Mouse (Mus musculus): ENCODE measurements around the gene Usp47. TPM values are rescaled to one million over a fixed set of nuclear protein-coding genes. Genes with fewer than 3 reads are reported as not detected.

The Usp47 gene
- polyA plus RNA-seq, 1 experiment from 2014 or later, result 106 TPM

DNA sequence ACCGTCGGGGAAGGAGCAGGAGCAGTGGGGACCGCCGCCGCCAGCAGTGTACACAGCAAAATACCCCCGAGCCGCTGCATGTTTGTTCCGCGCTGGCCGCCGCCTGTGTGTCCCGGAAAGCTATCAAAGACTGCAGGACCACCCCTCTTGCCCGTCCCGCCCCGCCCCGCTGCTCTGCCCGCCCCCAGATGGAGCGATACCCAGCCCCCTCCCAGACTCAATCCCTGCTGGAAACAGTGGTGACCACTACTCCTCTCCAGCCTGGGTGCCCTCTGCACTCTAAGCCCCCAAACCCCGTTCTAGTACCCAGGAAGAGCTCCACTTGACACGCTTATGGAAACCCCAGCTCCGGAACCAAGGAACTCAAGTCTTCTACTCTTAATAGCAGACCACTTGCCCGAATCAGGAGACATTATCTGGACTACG, 135.0 kb downstream of the Usp47 start:
- Histone ChIP-seq H3K9ac (replicated peaks; ENCODE audit: low read length) (peak overlapping the region; percentile 38; the same call in 1 of the 2 replicates), H3K27ac (replicated peaks; ENCODE audit: low read depth, low read length) (no peak overlapping the region), H3K4me1 (ENCODE audit: control insufficient read depth, insufficient read depth, low read length) (peaks cover 5% of the 10 kb centered on the region; the same call in 1 of the 2 replicates), H3K9me3 (ENCODE audit: control insufficient read depth, low read length) (no peaks in the 10 kb centered on the region), H3K36me3 (ENCODE audit: control insufficient read depth, insufficient read depth, low read length) (no peaks in the 10 kb centered on the region), H3K4me3 (replicated peaks; ENCODE audit: low read depth, low read length) (peak overlapping the region; percentile 38), H3K4me2 (ENCODE audit: low read length) (peak overlapping the region; percentile 58), H3K27me3 (ENCODE audit: control insufficient read depth, insufficient read depth, low read length) (no peaks in the 10 kb centered on the region; the same call in 1 of the 2 replicates)
- DNase-seq, result peak; percentile 66
- ATAC-seq (ENCODE audit: low FRiP score, low TSS enrichment), result peak; percentile 31; the same call in 1 of the 2 replicates
- 1% methylated on average over 23 of the region's 23 CpGs for WGBS

DNA sequence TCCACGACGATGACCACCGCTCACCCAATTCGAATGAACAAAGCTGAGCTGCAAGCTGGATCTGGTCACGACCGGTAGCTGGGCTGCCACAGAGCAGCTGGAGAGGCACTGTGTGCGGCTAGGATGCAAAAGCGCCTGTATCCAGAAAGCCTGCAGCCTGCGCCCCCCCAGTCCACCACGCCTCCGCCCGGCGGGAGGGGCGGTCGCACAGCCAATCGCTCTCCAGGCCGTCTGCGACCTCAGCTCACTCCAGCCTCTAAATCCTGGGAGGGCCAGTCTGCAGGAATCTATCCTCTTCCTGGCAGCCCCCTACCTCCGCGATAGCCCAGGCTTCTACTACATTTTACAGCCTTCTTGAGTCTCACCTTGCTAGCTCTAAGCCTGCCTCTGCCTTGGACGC, 135.6 kb downstream of the Usp47 start, which contains the start of gene Dkk3:
Gene Dkk3, minus strand, starts transcription at position 116 of the 400 bp plus-strand sequence.
- H3K9me3 ChIP-seq (ENCODE audit: control insufficient read depth, low read length), result no peaks in the 10 kb centered on the region
- no peaks in the 10 kb centered on the region for H3K36me3 ChIP-seq (ENCODE audit: control insufficient read depth, insufficient read depth, low read length)
- peak within 1 kb of the TSS; percentile 38 for H3K9ac ChIP-seq (replicated peaks; ENCODE audit: low read length)
- no peak for ATAC-seq (ENCODE audit: low FRiP score, low TSS enrichment)
- H3K4me3 ChIP-seq (replicated peaks; ENCODE audit: low read depth, low read length), result peak within 1 kb of the TSS; percentile 38
- DNase-seq, result peak; percentile 59
- 3% methylated on average over 21 of the region's 21 CpGs for WGBS
- peak within 1 kb of the TSS; percentile 58 for H3K4me2 ChIP-seq (ENCODE audit: low read length)
- H3K27me3 ChIP-seq (ENCODE audit: control insufficient read depth, insufficient read depth, low read length), result no peaks in the 10 kb centered on the region; the same call in 1 of the 2 replicates
- H3K27ac ChIP-seq (replicated peaks; ENCODE audit: low read depth, low read length), result no peak within 1 kb of the TSS
- H3K4me1 ChIP-seq (ENCODE audit: control insufficient read depth, insufficient read depth, low read length), result peaks cover 5% of the 10 kb centered on the region; the same call in 1 of the 2 replicates

DNA sequence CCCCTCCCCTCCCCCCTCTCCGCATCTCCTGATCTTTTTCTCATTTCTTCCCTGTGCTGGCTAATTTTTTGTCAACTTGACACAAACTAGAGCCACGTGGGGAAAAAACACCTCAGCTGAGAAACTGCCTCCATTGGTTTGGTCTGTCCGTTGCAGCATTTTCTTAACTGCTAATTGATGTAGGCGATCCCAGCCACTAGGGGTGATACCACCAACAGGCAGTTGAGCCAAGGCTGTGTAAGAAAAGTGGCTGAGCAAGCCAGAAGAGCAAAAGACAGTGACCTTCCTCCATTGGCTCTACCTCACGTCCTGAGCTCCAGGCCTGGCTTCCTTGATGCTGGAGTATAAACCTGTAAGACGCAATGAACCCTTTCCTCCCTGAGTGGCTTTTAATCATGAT, 136.5 kb downstream of the Usp47 start:
- H3K27ac ChIP-seq (replicated peaks; ENCODE audit: low read depth, low read length), result no peak overlapping the region
- H3K4me2 ChIP-seq (ENCODE audit: low read length), result no peak overlapping the region
- H3K9ac ChIP-seq (replicated peaks; ENCODE audit: low read length), result no peak overlapping the region
- H3K9me3 ChIP-seq (ENCODE audit: control insufficient read depth, low read length), result no peaks in the 10 kb centered on the region
- no peak for ATAC-seq (ENCODE audit: low FRiP score, low TSS enrichment)
- WGBS, result 35% methylated on average over 6 of the region's 6 CpGs
- peak; percentile 41 for DNase-seq
- H3K36me3 ChIP-seq (ENCODE audit: control insufficient read depth, insufficient read depth, low read length), result no peaks in the 10 kb centered on the region
- peaks cover 5% of the 10 kb centered on the region; the same call in 1 of the 2 replicates for H3K4me1 ChIP-seq (ENCODE audit: control insufficient read depth, insufficient read depth, low read length)
- no peak overlapping the region for H3K4me3 ChIP-seq (replicated peaks; ENCODE audit: low read depth, low read length)
- H3K27me3 ChIP-seq (ENCODE audit: control insufficient read depth, insufficient read depth, low read length), result no peaks in the 10 kb centered on the region; the same call in 1 of the 2 replicates

Other genes with a start within 250 kb of the Usp47 start
- 11.9 and 13.1 TPM in 2 replicates for gene Galnt18, start 243.5 kb upstream of the Usp47 start, polyA plus RNA-seq (2014; fragmentation: Nextera tagmentation; extraction: Ambion mirVana)
- 17.5 and 18.5 TPM in 2 replicates for gene Dkk3, start 135.6 kb downstream of the Usp47 start, polyA plus RNA-seq (2014; fragmentation: Nextera tagmentation; extraction: Ambion mirVana)
- 1.6 and 2.1 TPM in 2 replicates for gene Mical2, start 202.4 kb downstream of the Usp47 start, polyA plus RNA-seq (2014; fragmentation: Nextera tagmentation; extraction: Ambion mirVana)

All from midbrain, embryonic 14.5 days (tissue).